Mouse (Mus musculus) G1E (cell line): Measurements from ENCODE around the gene Lce3a.

ENCODE experiments used
- CTCF ChIP-seq: IDR thresholded peaks from 2 replicates; pipeline ENCODE4 v1.5.1; 2012; ENCODE audit warnings: low read depth, low read length, inconsistent platforms, mixed read lengths
- POLR2AphosphoS5 ChIP-seq: IDR thresholded peaks from 2 replicates; pipeline ENCODE4 v1.6.1; 2012; ENCODE audit warnings: low read depth, low read length, inconsistent platforms; ENCODE audit not compliant: insufficient replicate concordance

GRCm38 (mm10) chr3:92907571-92907970 is 18.5 kb downstream of the Lce3a start:
- no peak for TF ChIP-seq CTCF
- TF ChIP-seq POLR2AphosphoS5 = no peak
